Mouse (Mus musculus): ENCODE data around the gene Fkbp9. TPM values are rescaled to one million over a fixed set of nuclear protein-coding genes. Genes with fewer than 3 reads are reported as not detected.

Fkbp9 gene
- 0.94 TPM in 1 of 2 replicates, not detected in the other for polyA plus RNA-seq (2012; ENCODE audit: insufficient read depth, low replicate concordance)

- Histone ChIP-seq H3K4me3 (replicated peaks) (peak within 1 kb of the TSS; percentile 92), H3K27me3 (replicated peaks) (peaks cover 16% of the 10 kb centered on the region), H3K4me1 (peaks cover 11% of the 10 kb centered on the region), H3K36me3 (replicated peaks; ENCODE audit: low read length) (no peaks in the 10 kb centered on the region), H3K9me3 (no peaks in the 10 kb centered on the region)
- no peak for TF ChIP-seq FLI1 (IDR thresholded peaks at IDR 0.05; ENCODE audit: low read length)
- TF ChIP-seq GATA1 (IDR thresholded peaks at IDR 0.05; ENCODE audit: borderline replicate concordance, low read length): no peak
These were observed at the start of gene Fkbp9 for GRCm38 (mm10) chr6:56831697-56832406. Gene Fkbp9, plus strand, starts transcription at chr6:56832059.

GRCm38 (mm10) chr6:56783561-56784272, 48.1 kb upstream of the Fkbp9 start:
- peaks cover 91% of the 10 kb centered on the region for H3K36me3 ChIP-seq (replicated peaks; ENCODE audit: low read length)
- TF ChIP-seq GATA1 (IDR thresholded peaks at IDR 0.05; ENCODE audit: borderline replicate concordance, low read length) (no peak), FLI1 (IDR thresholded peaks at IDR 0.05; ENCODE audit: low read length) (no peak)
- peaks cover 61% of the 10 kb centered on the region for H3K4me1 ChIP-seq

GRCm38 (mm10) chr6:56785068-56785467, 46.8 kb upstream of the Fkbp9 start:
- no peak for TF ChIP-seq FLI1 (IDR thresholded peaks at IDR 0.05; ENCODE audit: low read length)
- TF ChIP-seq GATA1 (IDR thresholded peaks at IDR 0.05; ENCODE audit: borderline replicate concordance, low read length): no peak
- Histone ChIP-seq H3K4me3 (replicated peaks) (peak overlapping the region; percentile 60), H3K27me3 (replicated peaks) (no peaks in the 10 kb centered on the region), H3K9me3 (no peaks in the 10 kb centered on the region), H3K4me1 (peaks cover 74% of the 10 kb centered on the region), H3K36me3 (replicated peaks; ENCODE audit: low read length) (peaks cover 85% of the 10 kb centered on the region)

More at GRCm38 (mm10) chr6:56783561-56784272, 48.1 kb upstream of the Fkbp9 start:
- H3K27me3 ChIP-seq (replicated peaks): no peaks in the 10 kb centered on the region
- H3K9me3 ChIP-seq: no peaks in the 10 kb centered on the region
- H3K4me3 ChIP-seq (replicated peaks): no peak overlapping the region

DNA sequence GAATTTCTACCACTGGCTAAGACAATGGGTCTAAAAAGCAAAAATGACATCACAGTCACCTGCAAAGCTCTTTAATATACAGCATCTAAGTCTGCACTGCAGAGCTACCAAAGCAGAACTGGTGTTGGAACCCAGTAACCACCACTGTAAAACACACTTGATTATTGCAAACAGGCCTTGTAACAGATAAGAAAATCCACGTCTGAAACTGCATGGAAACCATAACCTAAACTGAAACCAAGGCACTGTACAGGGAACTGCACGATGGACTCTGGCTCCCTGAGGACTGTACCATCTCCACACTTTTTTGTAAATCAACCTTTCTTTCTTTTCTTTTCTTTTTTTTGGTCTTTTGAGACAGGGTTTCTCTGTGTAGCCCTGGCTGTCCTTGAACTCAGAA, 44.2 kb upstream of the Fkbp9 start:
- H3K9me3 ChIP-seq: no peaks in the 10 kb centered on the region
- peaks cover 82% of the 10 kb centered on the region for H3K36me3 ChIP-seq (replicated peaks; ENCODE audit: low read length)
- TF ChIP-seq FLI1 (IDR thresholded peaks at IDR 0.05; ENCODE audit: low read length): no peak
- no peak for TF ChIP-seq GATA1 (IDR thresholded peaks at IDR 0.05; ENCODE audit: borderline replicate concordance, low read length)
- peaks cover 87% of the 10 kb centered on the region for H3K4me1 ChIP-seq
- peak overlapping the region; percentile 14 for H3K4me3 ChIP-seq (replicated peaks)
- H3K27me3 ChIP-seq (replicated peaks): no peaks in the 10 kb centered on the region

- H3K4me1 ChIP-seq: peaks cover 88% of the 10 kb centered on the region
- H3K27me3 ChIP-seq (replicated peaks): no peaks in the 10 kb centered on the region
- peaks cover 75% of the 10 kb centered on the region for H3K36me3 ChIP-seq (replicated peaks; ENCODE audit: low read length)
- no peak for TF ChIP-seq FLI1 (IDR thresholded peaks at IDR 0.05; ENCODE audit: low read length)
- H3K9me3 ChIP-seq: no peaks in the 10 kb centered on the region
- H3K4me3 ChIP-seq (replicated peaks): no peak overlapping the region
These were observed 42.5 kb upstream of the Fkbp9 start for GRCm38 (mm10) chr6:56789336-56789735.

DNA sequence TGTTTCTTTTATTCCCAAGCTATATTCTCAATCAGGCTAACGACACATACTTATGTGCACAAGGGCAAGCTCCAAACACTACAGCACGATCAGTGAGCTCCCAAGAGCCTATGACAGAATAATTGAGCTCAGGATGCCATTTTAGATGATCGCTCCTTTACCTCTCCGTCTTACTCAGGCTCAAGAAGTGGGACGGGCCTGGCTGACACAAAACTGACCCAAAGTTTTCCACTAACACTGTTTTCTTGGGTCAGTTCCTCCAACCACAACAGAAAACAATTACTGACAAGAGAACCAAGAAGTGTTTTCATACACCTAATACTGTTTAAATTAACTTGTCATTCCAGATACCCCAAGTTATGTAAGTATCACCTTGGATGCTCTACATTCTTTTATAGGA, 37.0 kb upstream of the Fkbp9 start:
- Histone ChIP-seq H3K27me3 (replicated peaks) (no peaks in the 10 kb centered on the region), H3K36me3 (replicated peaks; ENCODE audit: low read length) (peaks cover 29% of the 10 kb centered on the region), H3K4me3 (replicated peaks) (peak overlapping the region; percentile 95), H3K9me3 (no peaks in the 10 kb centered on the region), H3K4me1 (peaks cover 62% of the 10 kb centered on the region)
- TF ChIP-seq GATA1 (IDR thresholded peaks at IDR 0.05; ENCODE audit: borderline replicate concordance, low read length): no peak
- no peak for TF ChIP-seq FLI1 (IDR thresholded peaks at IDR 0.05; ENCODE audit: low read length)

- Histone ChIP-seq H3K9me3 (no peaks in the 10 kb centered on the region), H3K27me3 (replicated peaks) (no peaks in the 10 kb centered on the region), H3K36me3 (replicated peaks; ENCODE audit: low read length) (peaks cover 22% of the 10 kb centered on the region), H3K4me3 (replicated peaks) (peak overlapping the region; percentile 95), H3K4me1 (peaks cover 52% of the 10 kb centered on the region)
- TF ChIP-seq FLI1 (IDR thresholded peaks at IDR 0.05; ENCODE audit: low read length): no peak
These were observed 35.6 kb upstream of the Fkbp9 start for GRCm38 (mm10) chr6:56796232-56796631.

- Histone ChIP-seq H3K4me3 (replicated peaks) (peak overlapping the region; percentile 95), H3K27me3 (replicated peaks) (no peaks in the 10 kb centered on the region), H3K9me3 (no peaks in the 10 kb centered on the region), H3K4me1 (peaks cover 52% of the 10 kb centered on the region), H3K36me3 (replicated peaks; ENCODE audit: low read length) (peaks cover 17% of the 10 kb centered on the region)
- TF ChIP-seq GATA1 (IDR thresholded peaks at IDR 0.05; ENCODE audit: borderline replicate concordance, low read length) (no peak), FLI1 (IDR thresholded peaks at IDR 0.05; ENCODE audit: low read length) (no peak)
These were observed 35.2 kb upstream of the Fkbp9 start for GRCm38 (mm10) chr6:56796668-56797141.

DNA sequence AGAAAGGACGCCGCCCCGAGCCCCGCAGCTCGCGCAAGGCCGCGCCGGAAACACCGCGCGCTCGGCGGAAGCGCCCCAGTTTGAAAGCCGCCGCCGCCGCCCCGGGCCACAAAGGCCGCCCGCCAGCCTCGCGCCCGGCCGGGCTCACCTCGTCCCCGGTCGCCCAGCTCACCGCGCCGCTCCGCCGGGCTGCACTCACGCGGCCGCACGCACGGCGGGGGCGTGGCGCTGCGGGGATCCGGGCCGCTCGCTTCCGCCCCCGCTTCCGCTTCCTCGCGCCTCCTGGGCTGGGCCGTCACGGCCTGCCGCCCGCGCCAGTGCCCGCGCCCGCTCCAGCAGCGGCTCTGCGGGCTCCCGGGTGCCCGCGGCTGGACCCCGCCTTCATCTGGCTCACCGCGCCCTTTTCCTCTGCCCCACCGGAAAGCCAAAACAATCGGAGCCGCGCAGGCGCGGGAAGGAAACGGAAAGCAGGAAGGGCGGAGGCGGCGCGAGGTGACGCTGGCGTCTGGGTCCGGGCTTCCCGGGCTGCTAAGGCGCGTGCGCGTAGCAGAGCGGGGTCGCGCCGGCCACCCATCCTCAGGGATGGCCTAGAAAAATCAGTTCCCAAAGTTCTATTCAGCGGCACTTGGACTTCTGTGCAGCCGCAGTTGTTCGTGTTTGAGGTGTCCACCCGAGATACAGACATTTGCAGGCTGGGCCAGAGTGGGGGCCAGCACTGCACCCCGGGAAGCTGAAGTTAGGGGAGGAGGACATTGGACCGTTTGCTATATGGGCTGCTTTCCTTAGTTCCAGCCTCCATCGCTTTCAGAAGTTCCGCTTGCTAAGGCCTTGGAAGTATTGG, 34.3 kb upstream of the Fkbp9 start, which contains the start of gene Kbtbd2:
TSS of gene Kbtbd2 (minus strand) at position 503 of the 841 bp plus-strand sequence.
- Histone ChIP-seq H3K36me3 (replicated peaks; ENCODE audit: low read length) (peaks cover 9% of the 10 kb centered on the region), H3K9me3 (no peaks in the 10 kb centered on the region), H3K4me3 (replicated peaks) (peak within 1 kb of the TSS; percentile 95), H3K4me1 (peaks cover 45% of the 10 kb centered on the region), H3K27me3 (replicated peaks) (no peaks in the 10 kb centered on the region)
- peak; percentile 18; the same call in 1 of the 2 replicates for TF ChIP-seq FLI1 (IDR thresholded peaks at IDR 0.05; ENCODE audit: low read length)
- TF ChIP-seq GATA1 (IDR thresholded peaks at IDR 0.05; ENCODE audit: borderline replicate concordance, low read length): no peak
